Mouse (Mus musculus) left cerebral cortex, adult 9 months (tissue): ENCODE results near the gene Ube2d3.
"Not testable (repeated sequence)": the region's sequence is repeated elsewhere in the genome, so short reads cannot be mapped to it uniquely, and the experiment has no call there.

Source experiments
- DNase-seq, 2 experiments: peaks; one replicate each; pipeline ENCODE4 v3.0.0; 2022; ENCODE audit warnings: low spot score in 2 of 2

The Ube2d3 gene

GRCm38 (mm10) chr3:135491102-135491501 lies 53.2 kb downstream of the Ube2d3 start:
- no peak for DNase-seq

GRCm38 (mm10) chr3:135493320-135493719 lies 55.4 kb downstream of the Ube2d3 start:
- not testable (repeated sequence) for DNase-seq

- DNase-seq, result not testable (repeated sequence)
Measured at GRCm38 (mm10) chr3:135497956-135498355, 60.0 kb downstream of the Ube2d3 start.

GRCm38 (mm10) chr3:135498891-135499290 lies 60.9 kb downstream of the Ube2d3 start:
- DNase-seq, result no peak

- no peak for DNase-seq
Measured at GRCm38 (mm10) chr3:135503160-135503559, 65.2 kb downstream of the Ube2d3 start.

- DNase-seq, result peak in 1 of 2 experiments; percentile 43
Measured at GRCm38 (mm10) chr3:135505369-135505909, 67.5 kb downstream of the Ube2d3 start.

- DNase-seq, result no peak
Measured at GRCm38 (mm10) chr3:135505916-135506482, 68.0 kb downstream of the Ube2d3 start.

- no peak for DNase-seq
Measured at GRCm38 (mm10) chr3:135507506-135507905, 69.6 kb downstream of the Ube2d3 start.

GRCm38 (mm10) chr3:135508191-135508590 lies 70.2 kb downstream of the Ube2d3 start:
- no peak for DNase-seq

- no peak for DNase-seq
Measured at GRCm38 (mm10) chr3:135510372-135510771, 72.4 kb downstream of the Ube2d3 start.

- no peak for DNase-seq
Measured at GRCm38 (mm10) chr3:135511683-135512082, 73.7 kb downstream of the Ube2d3 start.

- DNase-seq, result no peak
Measured at GRCm38 (mm10) chr3:135513270-135513669, 75.3 kb downstream of the Ube2d3 start.

- no peak for DNase-seq
Measured at GRCm38 (mm10) chr3:135513800-135514425, 76.0 kb downstream of the Ube2d3 start.

- DNase-seq, result no peak
Measured at GRCm38 (mm10) chr3:135515246-135515645, 77.3 kb downstream of the Ube2d3 start.

GRCm38 (mm10) chr3:135516891-135517290 lies 78.9 kb downstream of the Ube2d3 start:
- peak in 1 of 2 experiments; percentile 15 for DNase-seq
